Comparison of ENCODE assay signal across 19 mouse cellular contexts in genomic region chr11:80904559-80904958, GRCm38 (mm10). TPM values are rescaled to one million over a fixed set of nuclear protein-coding genes. Genes with fewer than 3 reads are reported as not detected.
"Had no signal": no experiment of that assay in that cellular context is flagged by ENCODE, and none has a peak within 500 bp of the region (broad histone marks: within the 10 kb centered on the region; RNA-seq: fewer than 3 reads in every experiment).

No protein-coding gene starts in this region.

- H3K9me3 ChIP-seq: limb, embryonic 13.5 days; midbrain, embryonic 15.5 days; neural tube, embryonic 13.5 days had no signal

- H3K27me3 ChIP-seq: midbrain, embryonic 15.5 days; neural tube, embryonic 13.5 days had no signal

- ATAC-seq: midbrain, embryonic 15.5 days had no signal

- H3K9ac ChIP-seq: limb, embryonic 13.5 days; midbrain, embryonic 15.5 days; neural tube, embryonic 13.5 days had no signal

- H3K4me1 ChIP-seq: midbrain, embryonic 15.5 days had no signal

- H3K36me3 ChIP-seq: limb, embryonic 13.5 days; midbrain, embryonic 15.5 days; neural tube, embryonic 13.5 days had no signal

- H3K4me2 ChIP-seq: limb, embryonic 13.5 days; liver, embryonic 11.5 days; midbrain, embryonic 11.5 days; midbrain, embryonic 15.5 days; neural tube, embryonic 13.5 days had no signal

- H3K27ac ChIP-seq: layer of hippocampus, adult 2 months; limb, embryonic 13.5 days; midbrain, embryonic 15.5 days; neural tube, embryonic 13.5 days had no signal

- H3K4me3 ChIP-seq: layer of hippocampus, adult 2 months; limb, embryonic 13.5 days; midbrain, embryonic 15.5 days; neural tube, embryonic 13.5 days had no signal

- DNase-seq: kidney, adult 18-20 months; kidney, postnatal 10 days; kidney, postnatal 4 days; left cerebral cortex, postnatal 4 days; lung, postnatal 4 days; right cerebral cortex, adult 18-20 months; right cerebral cortex, postnatal 25 days; thymus, postnatal 36 days had no signal

RNA-seq across cellular contexts. Expression of gene Spaca3, which starts 46.4 kb away (rescaled TPM):
- polyA plus RNA-seq: kidney, embryonic 14.5 days; limb, embryonic 13.5 days; liver, embryonic 11.5 days; lung, embryonic 16.5 days; midbrain, embryonic 11.5 days; midbrain, embryonic 15.5 days; neural tube, embryonic 13.5 days; small intestine, adult 2 months; stomach, embryonic 16.5 days; thymus, postnatal 0 days had no signal
